Mouse (Mus musculus): ENCODE measurements at regions not wholly inside any gene's neighbourhood (a gene's known extent, or its start where the extent isn't known, plus 50 kb on each side); places are given as distances from the start of the nearest gene placed in this dataset.
A peak's percentile ranks its signal among the peaks of the same experiment; 100 is the strongest.

- Histone ChIP-seq H3K36me3 (ENCODE audit: control insufficient read depth, insufficient read depth, low read length) (no peaks in the 10 kb centered on the region), H3K4me1 (replicated peaks; ENCODE audit: control insufficient read depth, insufficient read depth) (no peaks in the 10 kb centered on the region), H3K27me3 (ENCODE audit: control insufficient read depth, insufficient read depth, low read length) (no peaks in the 10 kb centered on the region), H3K9me3 (ENCODE audit: control insufficient read depth, low read length) (no peaks in the 10 kb centered on the region), H3K4me3 (ENCODE audit: low read depth, low read length) (no peak overlapping the region), H3K27ac (replicated peaks) (no peak overlapping the region), H3K9ac (ENCODE audit: low read length) (no peak overlapping the region), H3K4me2 (replicated peaks; ENCODE audit: low read depth) (no peak overlapping the region)
- WGBS, result 85% methylated on average over 8 of the region's 8 CpGs
- DNase-seq (ENCODE audit: low spot score) (no peak), ATAC-seq (ENCODE audit: low FRiP score, low TSS enrichment) (no peak)
- no peak for TF ChIP-seq EP300 (optimal IDR thresholded peaks at IDR 0.05)
Observed at GRCm38 (mm10) chr13:84754821-84755725, 434.1 kb upstream of the Ccnh start.

- Histone ChIP-seq H3K9ac (ENCODE audit: low read length) (no peak overlapping the region), H3K4me2 (replicated peaks; ENCODE audit: low read depth) (no peak overlapping the region), H3K27ac (replicated peaks) (no peak overlapping the region), H3K9me3 (ENCODE audit: control insufficient read depth, low read length) (no peaks in the 10 kb centered on the region), H3K36me3 (ENCODE audit: control insufficient read depth, insufficient read depth, low read length) (no peaks in the 10 kb centered on the region), H3K27me3 (ENCODE audit: control insufficient read depth, insufficient read depth, low read length) (no peaks in the 10 kb centered on the region), H3K4me1 (replicated peaks; ENCODE audit: control insufficient read depth, insufficient read depth) (no peaks in the 10 kb centered on the region), H3K4me3 (ENCODE audit: low read depth, low read length) (no peak overlapping the region)
- ATAC-seq (ENCODE audit: low FRiP score, low TSS enrichment), result no peak
- no peak for TF ChIP-seq EP300 (optimal IDR thresholded peaks at IDR 0.05)
- TF ChIP-seq CTCF (IDR thresholded peaks at IDR 0.05; ENCODE audit: low read depth), result no peak
- DNase-seq (ENCODE audit: low spot score), result no peak
- 86% methylated on average over 6 of the region's 6 CpGs for WGBS
Observed at GRCm38 (mm10) chr13:84756796-84757335, 432.3 kb upstream of the Ccnh start.

DNA sequence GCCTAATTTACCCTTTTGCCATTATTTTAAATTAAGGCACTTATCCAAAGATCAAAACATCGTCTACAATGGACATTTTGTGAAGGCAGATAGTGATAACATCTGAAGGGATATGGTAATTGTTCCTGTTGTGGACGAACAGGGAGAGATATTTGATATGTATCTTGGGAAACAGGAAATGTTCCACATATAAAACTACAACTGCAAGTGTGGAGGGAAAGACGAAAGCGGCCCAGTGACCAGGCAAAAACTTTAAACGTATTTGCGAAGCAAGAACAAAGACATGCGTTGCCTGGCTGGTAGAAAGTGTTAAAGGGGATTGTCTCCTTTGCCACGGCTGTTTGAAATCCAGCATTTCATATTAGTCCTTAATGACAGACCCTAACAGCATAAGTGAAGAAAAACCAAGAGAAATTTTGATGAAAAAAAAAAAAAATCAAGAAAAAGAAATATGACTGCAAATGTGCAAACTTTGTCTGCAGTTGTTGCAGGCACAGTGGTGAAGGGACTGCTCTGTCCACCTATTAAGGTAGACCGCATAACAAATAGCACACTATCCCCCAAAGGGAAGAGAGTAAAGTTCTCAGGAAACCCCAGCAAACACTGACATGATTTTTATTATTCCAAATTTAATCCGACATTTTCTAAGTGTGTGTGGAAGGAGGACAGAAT lies 431.2 kb upstream of the Ccnh start:
- no peak overlapping the region for H3K4me2 ChIP-seq (replicated peaks; ENCODE audit: low read depth)
- ATAC-seq (ENCODE audit: low FRiP score, low TSS enrichment), result no peak
- H3K9ac ChIP-seq (ENCODE audit: low read length), result no peak overlapping the region
- TF ChIP-seq EP300 (optimal IDR thresholded peaks at IDR 0.05), result no peak
- no peak for TF ChIP-seq CTCF (IDR thresholded peaks at IDR 0.05; ENCODE audit: low read depth)
- DNase-seq (ENCODE audit: low spot score), result no peak
- no peak overlapping the region for H3K27ac ChIP-seq (replicated peaks)
- 51% methylated on average over 10 of the region's 10 CpGs for WGBS
- no peaks in the 10 kb centered on the region for H3K4me1 ChIP-seq (replicated peaks; ENCODE audit: control insufficient read depth, insufficient read depth)
- H3K27me3 ChIP-seq (ENCODE audit: control insufficient read depth, insufficient read depth, low read length), result no peaks in the 10 kb centered on the region
- no peaks in the 10 kb centered on the region for H3K36me3 ChIP-seq (ENCODE audit: control insufficient read depth, insufficient read depth, low read length)
- no peak overlapping the region for H3K4me3 ChIP-seq (ENCODE audit: low read depth, low read length)
- no peaks in the 10 kb centered on the region for H3K9me3 ChIP-seq (ENCODE audit: control insufficient read depth, low read length)

DNA sequence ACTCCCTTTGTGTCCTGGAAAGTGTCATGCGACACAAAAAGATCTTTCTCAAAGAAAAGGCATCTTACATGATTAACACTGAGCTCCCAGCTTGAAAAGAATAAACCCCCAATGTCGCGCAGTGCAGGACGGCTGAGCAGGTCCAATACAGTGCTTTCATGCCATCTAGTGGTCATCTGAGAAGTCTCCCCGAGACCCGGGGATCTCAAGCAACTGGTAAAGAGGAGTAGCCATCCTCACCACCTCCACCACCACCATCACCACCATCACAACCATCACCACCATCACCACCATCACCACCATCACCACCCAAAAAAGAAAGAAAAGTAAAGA lies 430.7 kb upstream of the Ccnh start:
- no peaks in the 10 kb centered on the region for H3K9me3 ChIP-seq (ENCODE audit: control insufficient read depth, low read length)
- H3K4me1 ChIP-seq (replicated peaks; ENCODE audit: control insufficient read depth, insufficient read depth), result no peaks in the 10 kb centered on the region
- H3K36me3 ChIP-seq (ENCODE audit: control insufficient read depth, insufficient read depth, low read length), result no peaks in the 10 kb centered on the region
- ATAC-seq (ENCODE audit: low FRiP score, low TSS enrichment) (no peak; the same call in 1 of the 2 replicates), DNase-seq (ENCODE audit: low spot score) (peak; percentile 54)
- TF ChIP-seq EP300 (optimal IDR thresholded peaks at IDR 0.05) (no peak), CTCF (IDR thresholded peaks at IDR 0.05; ENCODE audit: low read depth) (peak; percentile 88)
- no peak overlapping the region for H3K27ac ChIP-seq (replicated peaks)
- under 1% methylated on average over 6 of the region's 6 CpGs for WGBS
- H3K9ac ChIP-seq (ENCODE audit: low read length), result no peak overlapping the region
- no peaks in the 10 kb centered on the region for H3K27me3 ChIP-seq (ENCODE audit: control insufficient read depth, insufficient read depth, low read length)
- no peak overlapping the region for H3K4me2 ChIP-seq (replicated peaks; ENCODE audit: low read depth)
- no peak overlapping the region for H3K4me3 ChIP-seq (ENCODE audit: low read depth, low read length)

DNA sequence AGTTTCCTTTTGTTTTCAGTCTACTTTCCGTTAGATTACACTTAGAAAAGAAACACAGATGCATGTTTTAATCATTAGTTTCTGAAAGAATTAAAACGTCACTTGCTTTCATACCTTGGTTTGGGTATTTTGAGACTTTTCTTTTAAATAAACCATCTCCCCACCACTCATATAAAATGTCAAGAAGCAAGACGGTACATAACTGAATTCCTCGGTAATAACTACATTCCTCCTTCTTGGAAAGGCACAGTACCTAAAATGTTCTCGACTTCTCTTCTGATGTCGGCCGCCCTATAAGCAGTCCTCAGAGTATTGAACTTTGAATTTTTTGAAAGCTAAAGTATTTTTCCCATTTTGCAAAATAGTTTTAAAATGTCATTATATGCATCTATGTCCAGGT lies 430.1 kb upstream of the Ccnh start:
- H3K36me3 ChIP-seq (ENCODE audit: control insufficient read depth, insufficient read depth, low read length), result no peaks in the 10 kb centered on the region
- H3K27me3 ChIP-seq (ENCODE audit: control insufficient read depth, insufficient read depth, low read length), result no peaks in the 10 kb centered on the region
- DNase-seq (ENCODE audit: low spot score) (no peak), ATAC-seq (ENCODE audit: low FRiP score, low TSS enrichment) (no peak)
- H3K27ac ChIP-seq (replicated peaks), result no peak overlapping the region
- no peak overlapping the region for H3K4me2 ChIP-seq (replicated peaks; ENCODE audit: low read depth)
- H3K4me1 ChIP-seq (replicated peaks; ENCODE audit: control insufficient read depth, insufficient read depth), result no peaks in the 10 kb centered on the region
- no peak overlapping the region for H3K4me3 ChIP-seq (ENCODE audit: low read depth, low read length)
- TF ChIP-seq CTCF (IDR thresholded peaks at IDR 0.05; ENCODE audit: low read depth) (no peak), EP300 (optimal IDR thresholded peaks at IDR 0.05) (no peak)
- WGBS, result 62% methylated on average over 7 of the region's 7 CpGs
- H3K9ac ChIP-seq (ENCODE audit: low read length), result no peak overlapping the region
- H3K9me3 ChIP-seq (ENCODE audit: control insufficient read depth, low read length), result no peaks in the 10 kb centered on the region

DNA sequence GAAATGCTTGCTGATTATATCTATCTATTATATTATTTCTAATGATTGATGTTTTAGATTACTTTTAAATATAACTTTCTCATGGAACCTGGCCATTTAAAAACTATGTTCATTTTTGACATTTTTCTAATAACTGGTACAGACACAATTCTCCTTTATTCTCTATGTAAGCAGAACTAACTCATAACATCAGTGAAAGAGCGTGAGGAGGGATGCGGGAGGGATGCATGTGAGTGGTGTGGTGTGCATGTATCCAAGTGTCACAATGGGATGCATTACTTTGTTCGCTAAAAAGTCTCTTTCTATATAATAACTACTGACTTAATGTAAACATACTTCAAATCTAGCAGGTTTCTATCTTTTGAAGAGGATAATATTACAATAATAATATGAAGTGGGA lies 428.7 kb upstream of the Ccnh start:
- Histone ChIP-seq H3K9ac (ENCODE audit: low read length) (no peak overlapping the region), H3K4me1 (replicated peaks; ENCODE audit: control insufficient read depth, insufficient read depth) (no peaks in the 10 kb centered on the region), H3K27me3 (ENCODE audit: control insufficient read depth, insufficient read depth, low read length) (no peaks in the 10 kb centered on the region), H3K4me2 (replicated peaks; ENCODE audit: low read depth) (no peak overlapping the region), H3K9me3 (ENCODE audit: control insufficient read depth, low read length) (no peaks in the 10 kb centered on the region), H3K4me3 (ENCODE audit: low read depth, low read length) (no peak overlapping the region), H3K36me3 (ENCODE audit: control insufficient read depth, insufficient read depth, low read length) (no peaks in the 10 kb centered on the region), H3K27ac (replicated peaks) (no peak overlapping the region)
- no peak for TF ChIP-seq CTCF (IDR thresholded peaks at IDR 0.05; ENCODE audit: low read depth)
- TF ChIP-seq EP300 (optimal IDR thresholded peaks at IDR 0.05), result no peak
- DNase-seq (ENCODE audit: low spot score), result no peak
- 51% methylated on average over 3 of the region's 3 CpGs for WGBS
- no peak for ATAC-seq (ENCODE audit: low FRiP score, low TSS enrichment)
